Mouse (Mus musculus) layer of hippocampus, postnatal 10 days (tissue): Measurements from ENCODE around the gene Hspa1l. TPM values are rescaled to one million over a fixed set of nuclear protein-coding genes. Genes with fewer than 3 reads are reported as not detected.
"Not testable (repeated sequence)": the region's sequence is repeated elsewhere in the genome, so short reads cannot be mapped to it uniquely, and the experiment has no call there.

Experiments used
- DNase-seq, 2 experiments: peaks; one replicate each; pipeline ENCODE4 v3.0.0; 2021; ENCODE audit warnings: low spot score in 2 of 2
- long read RNA-seq: library from polyadenylated mRNA; stranded (forward); transcript quantifications from one replicate; pipeline ENCODE4 v2.0.0, GENCODE M21; 2023
- total RNA-seq, 2 experiments: library from RNA; stranded (reverse); gene quantifications; 2 replicates each; pipeline ENCODE4 v1.2.3; 2021

Hspa1l gene
- total RNA-seq = under 1 TPM; 0.30 to 0.38 TPM
- long read RNA-seq = 0 reads

GRCm38 (mm10) chr17:34972069-34972749, at the start of gene Hspa1l, which contains the start of gene Hspa1a:
Gene Hspa1l (plus strand): TSS chr17:34972703.
Gene Hspa1a (minus strand): TSS chr17:34972156.
- DNase-seq = peak; percentile 57 to 69

GRCm38 (mm10) chr17:34922939-34923338, 49.6 kb upstream of the Hspa1l start:
- no peak for DNase-seq

GRCm38 (mm10) chr17:34924258-34924657, 48.2 kb upstream of the Hspa1l start:
- no peak for DNase-seq

- DNase-seq = no peak
These were observed 45.0 kb upstream of the Hspa1l start for GRCm38 (mm10) chr17:34927306-34928019.

- DNase-seq = no peak
These were observed 43.7 kb upstream of the Hspa1l start for GRCm38 (mm10) chr17:34928841-34929240.

- peak; percentile 98 for DNase-seq
These were observed 41.3 kb upstream of the Hspa1l start, which contains the start of gene Neu1 for GRCm38 (mm10) chr17:34931061-34931734. Gene Neu1 (plus strand): TSS chr17:34931253.

- peak in 1 of 2 experiments; percentile 34 for DNase-seq
These were observed 40.8 kb upstream of the Hspa1l start for GRCm38 (mm10) chr17:34931735-34932098.

- no peak for DNase-seq
These were observed 40.2 kb upstream of the Hspa1l start for GRCm38 (mm10) chr17:34932287-34932686.

- DNase-seq = no peak
These were observed 38.5 kb upstream of the Hspa1l start for GRCm38 (mm10) chr17:34934031-34934430.

GRCm38 (mm10) chr17:34934830-34935229, 37.7 kb upstream of the Hspa1l start:
- no peak for DNase-seq

- DNase-seq = no peak
These were observed 34.5 kb upstream of the Hspa1l start for GRCm38 (mm10) chr17:34937960-34938505.

GRCm38 (mm10) chr17:34941344-34942041, 31.0 kb upstream of the Hspa1l start:
- DNase-seq = no peak

- DNase-seq = no peak
These were observed 29.2 kb upstream of the Hspa1l start for GRCm38 (mm10) chr17:34943128-34943815.

- DNase-seq = no peak
These were observed 28.1 kb upstream of the Hspa1l start for GRCm38 (mm10) chr17:34944362-34944761.

- DNase-seq = no peak
These were observed 25.9 kb upstream of the Hspa1l start for GRCm38 (mm10) chr17:34946486-34947140.

- DNase-seq = no peak
These were observed 24.9 kb upstream of the Hspa1l start for GRCm38 (mm10) chr17:34947606-34948005.

- not testable (repeated sequence) for DNase-seq
These were observed 23.6 kb upstream of the Hspa1l start for GRCm38 (mm10) chr17:34948721-34949552.

GRCm38 (mm10) chr17:34949553-34949969, 22.9 kb upstream of the Hspa1l start:
- DNase-seq = no peak
